Mouse (Mus musculus): ENCODE data around the gene Exoc7. TPM values are rescaled to one million over a fixed set of nuclear protein-coding genes. Genes with fewer than 3 reads are reported as not detected.

Gene Exoc7
- polyA plus RNA-seq, 1 experiment from 2014 or later: 60.5 TPM

DNA sequence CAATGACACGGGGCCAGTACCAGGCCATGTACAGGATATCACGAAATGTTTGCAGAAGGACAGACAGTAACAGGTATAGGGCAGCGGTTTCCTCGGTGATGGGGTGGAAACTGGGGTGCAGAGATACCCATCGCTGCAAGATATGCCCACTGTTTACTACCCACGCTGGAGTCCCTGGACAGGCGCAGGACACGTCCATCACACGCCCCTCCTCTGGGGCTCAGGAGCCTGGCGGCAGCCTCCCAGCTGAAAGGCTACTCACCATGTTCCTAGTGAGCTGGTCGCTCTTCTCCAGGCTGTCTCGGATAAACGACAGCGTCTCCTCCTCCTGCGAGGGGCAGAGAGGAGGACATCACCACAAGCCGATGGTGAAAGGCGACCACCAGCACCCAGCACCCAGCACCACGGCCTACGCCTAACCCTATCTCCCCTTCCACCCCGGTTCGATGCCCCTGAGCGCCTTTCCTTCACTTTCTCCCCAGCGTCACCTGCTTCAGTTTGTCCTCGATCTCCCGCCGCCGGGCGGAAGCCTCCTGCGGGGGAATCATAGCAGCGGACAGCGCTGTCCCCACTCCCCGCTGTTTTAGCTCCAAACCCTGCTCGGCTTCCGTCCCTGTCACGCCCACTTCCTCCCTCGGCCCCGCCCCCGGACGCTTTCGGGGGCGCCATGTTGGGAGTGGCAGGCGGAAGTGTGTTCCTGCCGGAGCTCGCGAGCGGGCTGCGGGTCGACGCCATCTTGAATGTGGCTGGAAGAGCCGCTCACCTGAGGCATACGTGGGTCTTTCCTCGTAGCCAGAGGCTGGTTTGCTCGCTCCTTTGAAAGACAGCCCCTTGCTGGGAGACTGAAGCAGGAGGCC is 679 bp downstream of the Exoc7 start:
- Histone ChIP-seq H3K4me3 (ENCODE audit: low read depth, low read length) (peak overlapping the region; percentile 77), H3K9me3 (ENCODE audit: control insufficient read depth, low read length) (no peaks in the 10 kb centered on the region), H3K27me3 (replicated peaks; ENCODE audit: control insufficient read depth, insufficient read depth, low read length) (no peaks in the 10 kb centered on the region), H3K36me3 (ENCODE audit: control insufficient read depth, insufficient read depth, low read length) (peaks cover 39% of the 10 kb centered on the region), H3K27ac (replicated peaks; ENCODE audit: low read depth, low read length) (peak overlapping the region; percentile 44; the same call in 1 of the 2 replicates), H3K4me2 (ENCODE audit: low read depth, low read length) (peak overlapping the region; percentile 82), H3K9ac (ENCODE audit: low read depth, low read length) (peak overlapping the region; percentile 82), H3K4me1 (ENCODE audit: control insufficient read depth, insufficient read depth, low read length) (peaks cover 4% of the 10 kb centered on the region; the same call in 1 of the 2 replicates)
- DNase-seq (ENCODE audit: low spot score) (peak; percentile 97), ATAC-seq (ENCODE audit: low read depth) (peak; percentile 95)
- WGBS: 3% methylated on average over 53 of the region's 53 CpGs

DNA sequence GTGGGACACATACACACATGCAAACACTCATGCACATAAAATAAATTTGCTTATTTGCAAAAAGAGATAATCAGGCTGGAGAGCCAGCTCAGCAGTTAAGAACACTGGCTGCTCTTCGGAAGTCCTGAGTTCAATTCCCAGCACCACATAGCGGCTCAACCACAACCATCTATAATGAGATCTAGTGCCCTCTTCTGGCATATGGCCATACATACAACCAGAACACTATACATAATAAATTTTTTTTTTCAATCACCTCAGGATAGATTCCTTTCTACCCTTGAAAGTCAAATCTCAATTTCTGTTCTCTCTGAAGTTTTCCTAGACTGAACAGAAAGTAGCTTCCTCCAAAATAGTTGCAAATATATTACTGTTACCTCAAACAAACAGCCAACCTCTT is 1.6 kb downstream of the Exoc7 start:
- DNase-seq (ENCODE audit: low spot score) (no peak), ATAC-seq (ENCODE audit: low read depth) (no peak)
- H3K9me3 ChIP-seq (ENCODE audit: control insufficient read depth, low read length): no peaks in the 10 kb centered on the region
- H3K9ac ChIP-seq (ENCODE audit: low read depth, low read length): peak overlapping the region; percentile 82; the same call in 1 of the 2 replicates
- peaks cover 4% of the 10 kb centered on the region; the same call in 1 of the 2 replicates for H3K4me1 ChIP-seq (ENCODE audit: control insufficient read depth, insufficient read depth, low read length)
- no peak overlapping the region for H3K27ac ChIP-seq (replicated peaks; ENCODE audit: low read depth, low read length)
- peak overlapping the region; percentile 82 for H3K4me2 ChIP-seq (ENCODE audit: low read depth, low read length)
- H3K4me3 ChIP-seq (ENCODE audit: low read depth, low read length): peak overlapping the region; percentile 77
- H3K36me3 ChIP-seq (ENCODE audit: control insufficient read depth, insufficient read depth, low read length): peaks cover 48% of the 10 kb centered on the region
- 96% methylated on average over 2 of the region's 2 CpGs for WGBS
- H3K27me3 ChIP-seq (replicated peaks; ENCODE audit: control insufficient read depth, insufficient read depth, low read length): no peaks in the 10 kb centered on the region

DNA sequence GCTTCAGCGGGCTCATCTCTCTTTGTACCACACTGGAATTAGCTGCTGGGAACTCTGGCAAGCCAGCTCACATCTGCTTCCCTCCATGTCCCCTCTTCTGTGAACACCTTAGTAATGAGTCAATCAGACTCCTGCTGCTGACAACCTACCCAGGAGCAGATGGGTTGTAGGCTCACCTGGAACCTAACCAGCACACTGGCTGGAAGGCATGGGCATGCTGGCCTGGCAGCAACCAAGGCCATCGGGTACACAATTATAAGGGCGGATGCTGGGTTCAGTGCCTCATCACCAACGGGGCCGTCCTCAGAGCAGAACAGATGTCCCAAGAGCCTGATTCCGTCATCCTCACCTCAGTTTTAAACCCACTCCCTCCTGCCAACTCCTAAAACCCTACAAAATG is 8.4 kb downstream of the Exoc7 start:
- no peak for ATAC-seq (ENCODE audit: low read depth)
- H3K4me2 ChIP-seq (ENCODE audit: low read depth, low read length): no peak overlapping the region
- no peak overlapping the region for H3K4me3 ChIP-seq (ENCODE audit: low read depth, low read length)
- no peak overlapping the region for H3K27ac ChIP-seq (replicated peaks; ENCODE audit: low read depth, low read length)
- H3K4me1 ChIP-seq (ENCODE audit: control insufficient read depth, insufficient read depth, low read length): no peaks in the 10 kb centered on the region
- H3K27me3 ChIP-seq (replicated peaks; ENCODE audit: control insufficient read depth, insufficient read depth, low read length): no peaks in the 10 kb centered on the region
- H3K36me3 ChIP-seq (ENCODE audit: control insufficient read depth, insufficient read depth, low read length): peaks cover 93% of the 10 kb centered on the region
- DNase-seq (ENCODE audit: low spot score): no peak
- no peaks in the 10 kb centered on the region for H3K9me3 ChIP-seq (ENCODE audit: control insufficient read depth, low read length)
- H3K9ac ChIP-seq (ENCODE audit: low read depth, low read length): no peak overlapping the region
- 83% methylated on average over 6 of the region's 6 CpGs for WGBS

DNA sequence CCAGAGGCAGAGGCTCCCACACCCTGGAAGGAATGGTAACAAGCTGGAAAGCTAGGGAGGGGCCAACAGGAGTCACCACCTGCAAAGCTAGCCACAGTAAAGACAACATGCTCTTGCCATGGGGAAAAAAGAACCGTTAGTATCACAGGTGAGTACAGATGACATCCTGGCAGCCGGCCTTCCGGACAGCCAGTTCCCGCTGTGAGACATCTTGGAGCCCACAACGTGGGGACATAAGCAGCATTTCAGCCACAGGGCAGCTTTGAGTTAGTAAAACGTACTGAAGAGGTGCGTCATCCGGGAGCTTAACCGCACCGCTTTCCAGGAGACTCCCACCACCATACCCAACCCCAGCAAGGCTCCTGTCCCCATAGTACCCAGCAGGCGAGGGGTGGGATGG is 8.8 kb downstream of the Exoc7 start:
- H3K4me2 ChIP-seq (ENCODE audit: low read depth, low read length): no peak overlapping the region
- DNase-seq (ENCODE audit: low spot score) (no peak), ATAC-seq (ENCODE audit: low read depth) (no peak)
- no peak overlapping the region for H3K27ac ChIP-seq (replicated peaks; ENCODE audit: low read depth, low read length)
- peaks cover 90% of the 10 kb centered on the region for H3K36me3 ChIP-seq (ENCODE audit: control insufficient read depth, insufficient read depth, low read length)
- H3K9ac ChIP-seq (ENCODE audit: low read depth, low read length): no peak overlapping the region
- H3K4me1 ChIP-seq (ENCODE audit: control insufficient read depth, insufficient read depth, low read length): no peaks in the 10 kb centered on the region
- H3K4me3 ChIP-seq (ENCODE audit: low read depth, low read length): no peak overlapping the region
- WGBS: 90% methylated on average over 11 of the region's 11 CpGs
- H3K9me3 ChIP-seq (ENCODE audit: control insufficient read depth, low read length): no peaks in the 10 kb centered on the region
- no peaks in the 10 kb centered on the region for H3K27me3 ChIP-seq (replicated peaks; ENCODE audit: control insufficient read depth, insufficient read depth, low read length)

DNA sequence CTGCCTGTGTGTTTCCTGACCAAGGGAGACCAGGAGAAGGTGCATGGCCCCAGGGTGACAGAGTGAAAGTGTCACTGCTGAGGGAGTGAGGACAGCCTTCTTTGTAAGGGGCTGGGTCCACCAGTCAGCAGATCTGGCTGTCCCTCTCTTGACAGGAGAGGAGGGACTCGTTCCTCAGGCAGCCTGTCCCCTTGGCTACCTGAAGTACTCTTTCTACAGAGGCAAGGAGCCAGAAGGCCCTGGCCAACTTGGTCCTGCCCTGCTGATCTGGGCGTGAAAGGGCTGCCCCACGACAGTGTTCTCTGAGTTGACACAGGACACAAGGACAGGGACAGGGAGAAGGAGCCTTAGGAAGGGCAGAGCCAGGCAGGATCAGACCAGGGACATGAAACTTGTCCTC is 10.0 kb downstream of the Exoc7 start:
- Histone ChIP-seq H3K4me1 (ENCODE audit: control insufficient read depth, insufficient read depth, low read length) (no peaks in the 10 kb centered on the region), H3K4me3 (ENCODE audit: low read depth, low read length) (no peak overlapping the region), H3K4me2 (ENCODE audit: low read depth, low read length) (no peak overlapping the region), H3K27me3 (replicated peaks; ENCODE audit: control insufficient read depth, insufficient read depth, low read length) (no peaks in the 10 kb centered on the region), H3K9ac (ENCODE audit: low read depth, low read length) (no peak overlapping the region), H3K9me3 (ENCODE audit: control insufficient read depth, low read length) (no peaks in the 10 kb centered on the region), H3K27ac (replicated peaks; ENCODE audit: low read depth, low read length) (no peak overlapping the region), H3K36me3 (ENCODE audit: control insufficient read depth, insufficient read depth, low read length) (peaks cover 90% of the 10 kb centered on the region)
- WGBS: 92% methylated on average over 2 of the region's 3 CpGs
- DNase-seq (ENCODE audit: low spot score): no peak
- no peak for ATAC-seq (ENCODE audit: low read depth)

DNA sequence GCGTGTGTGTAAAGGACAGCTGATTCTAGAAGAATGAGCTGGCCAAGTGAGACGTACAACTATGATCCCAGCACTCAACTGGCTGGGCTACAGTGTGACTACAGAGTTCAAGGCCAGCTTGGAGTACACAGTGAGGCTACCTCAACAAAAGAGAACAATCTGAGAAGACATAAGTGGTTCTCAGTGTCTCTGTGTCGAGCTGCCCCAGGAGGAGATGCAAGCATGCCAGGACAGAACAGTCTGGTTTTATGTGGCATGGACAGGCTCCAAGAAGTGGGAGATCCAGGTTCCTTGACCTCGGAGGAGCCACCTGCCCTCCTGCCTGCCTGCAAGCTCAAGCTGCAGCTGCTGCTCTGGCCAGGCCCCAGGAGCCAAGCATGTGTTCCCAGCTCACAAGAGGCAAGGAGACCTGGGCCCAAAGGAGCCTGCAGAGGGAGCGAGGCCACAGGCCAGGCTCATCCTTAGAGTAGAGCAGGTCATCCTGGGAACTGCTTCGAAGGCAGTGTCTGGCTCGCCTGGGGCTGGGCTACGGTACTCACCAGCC is 10.8 kb downstream of the Exoc7 start:
- no peak overlapping the region for H3K4me3 ChIP-seq (ENCODE audit: low read depth, low read length)
- H3K9ac ChIP-seq (ENCODE audit: low read depth, low read length): no peak overlapping the region
- H3K4me2 ChIP-seq (ENCODE audit: low read depth, low read length): no peak overlapping the region
- no peak overlapping the region for H3K27ac ChIP-seq (replicated peaks; ENCODE audit: low read depth, low read length)
- peaks cover 90% of the 10 kb centered on the region for H3K36me3 ChIP-seq (ENCODE audit: control insufficient read depth, insufficient read depth, low read length)
- WGBS: 84% methylated on average over 8 of the region's 8 CpGs
- no peaks in the 10 kb centered on the region for H3K4me1 ChIP-seq (ENCODE audit: control insufficient read depth, insufficient read depth, low read length)
- no peak for ATAC-seq (ENCODE audit: low read depth)
- no peaks in the 10 kb centered on the region for H3K27me3 ChIP-seq (replicated peaks; ENCODE audit: control insufficient read depth, insufficient read depth, low read length)
- no peaks in the 10 kb centered on the region for H3K9me3 ChIP-seq (ENCODE audit: control insufficient read depth, low read length)
- DNase-seq (ENCODE audit: low spot score): no peak

DNA sequence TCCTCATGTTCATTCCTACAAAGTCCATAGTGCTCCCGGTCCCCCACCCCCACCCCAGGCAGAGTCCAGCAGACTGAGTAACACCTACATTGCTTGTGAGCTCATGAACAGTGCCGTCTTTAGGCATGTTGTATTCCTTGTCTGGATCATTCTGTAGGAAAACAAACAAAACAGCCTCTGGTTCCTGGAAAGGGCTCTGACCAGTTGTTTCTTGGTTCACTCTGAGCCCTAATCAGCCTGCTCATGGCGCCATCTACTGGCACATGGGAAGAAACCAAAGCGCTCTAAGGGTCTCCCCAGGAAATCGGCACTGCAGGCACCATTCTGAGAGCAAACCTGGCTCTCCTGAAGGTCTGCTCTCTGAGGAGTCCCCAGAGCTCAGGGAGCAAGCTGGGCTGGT is 12.7 kb downstream of the Exoc7 start:
- Histone ChIP-seq H3K9me3 (ENCODE audit: control insufficient read depth, low read length) (no peaks in the 10 kb centered on the region), H3K4me3 (ENCODE audit: low read depth, low read length) (no peak overlapping the region), H3K4me2 (ENCODE audit: low read depth, low read length) (no peak overlapping the region), H3K27ac (replicated peaks; ENCODE audit: low read depth, low read length) (no peak overlapping the region), H3K36me3 (ENCODE audit: control insufficient read depth, insufficient read depth, low read length) (peaks cover 90% of the 10 kb centered on the region), H3K4me1 (ENCODE audit: control insufficient read depth, insufficient read depth, low read length) (no peaks in the 10 kb centered on the region), H3K9ac (ENCODE audit: low read depth, low read length) (no peak overlapping the region), H3K27me3 (replicated peaks; ENCODE audit: control insufficient read depth, insufficient read depth, low read length) (no peaks in the 10 kb centered on the region)
- ATAC-seq (ENCODE audit: low read depth): no peak
- WGBS: 33% methylated on average over 5 of the region's 5 CpGs
- peak; percentile 84 for DNase-seq (ENCODE audit: low spot score)

DNA sequence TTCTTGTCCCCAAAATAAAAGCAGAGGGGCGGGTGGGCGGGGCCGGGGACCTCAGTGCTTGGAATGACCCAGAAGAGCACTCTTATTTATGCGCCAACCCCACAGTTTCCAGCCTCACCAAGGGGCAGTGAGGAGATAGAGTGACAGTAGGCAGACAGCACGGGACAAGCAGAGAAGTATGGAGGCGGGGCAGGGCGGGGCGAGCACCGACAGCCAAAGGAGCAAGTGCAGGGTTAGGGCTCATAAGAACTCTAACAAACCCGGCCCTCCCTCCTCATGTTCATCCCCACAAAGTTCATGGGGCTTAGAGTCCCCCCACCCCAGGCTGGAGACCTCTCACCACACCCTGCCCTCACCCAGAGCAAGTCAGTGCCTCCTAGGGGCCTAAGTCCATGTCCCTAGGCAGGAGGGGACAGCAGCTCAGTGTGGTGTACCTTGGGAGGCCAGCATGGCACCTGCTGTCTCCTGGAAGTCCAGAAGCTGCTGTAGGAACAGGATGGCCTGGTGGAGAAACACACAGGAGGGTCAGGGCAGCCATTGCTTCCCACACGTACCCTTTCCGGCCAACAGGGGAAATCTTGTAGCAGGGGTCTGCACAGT is 13.4 kb downstream of the Exoc7 start:
- Histone ChIP-seq H3K4me1 (ENCODE audit: control insufficient read depth, insufficient read depth, low read length) (no peaks in the 10 kb centered on the region), H3K36me3 (ENCODE audit: control insufficient read depth, insufficient read depth, low read length) (peaks cover 90% of the 10 kb centered on the region), H3K9me3 (ENCODE audit: control insufficient read depth, low read length) (no peaks in the 10 kb centered on the region), H3K27me3 (replicated peaks; ENCODE audit: control insufficient read depth, insufficient read depth, low read length) (no peaks in the 10 kb centered on the region), H3K27ac (replicated peaks; ENCODE audit: low read depth, low read length) (no peak overlapping the region), H3K9ac (ENCODE audit: low read depth, low read length) (no peak overlapping the region), H3K4me3 (ENCODE audit: low read depth, low read length) (no peak overlapping the region), H3K4me2 (ENCODE audit: low read depth, low read length) (no peak overlapping the region)
- DNase-seq (ENCODE audit: low spot score) (no peak), ATAC-seq (ENCODE audit: low read depth) (no peak)
- WGBS: 80% methylated on average over 12 of the region's 12 CpGs

Measured in embryonic facial prominence, embryonic 14.5 days (tissue).